Mouse (Mus musculus) spleen, adult 2 months (tissue): ENCODE results near the gene Samd4b. TPM values are rescaled to one million over a fixed set of nuclear protein-coding genes. Genes with fewer than 3 reads are reported as not detected.
A peak's percentile ranks its signal among the peaks of the same experiment; 100 is the strongest.

Experiments used
- DNase-seq, 2 experiments: peaks; one replicate each; pipeline versions ENCODE4 v3.0.0 to v3.0.0-alpha.2; 2012 to 2021; ENCODE audit warnings: low spot score in 2 of 2, low read depth in 1 of 2
- H3K27ac ChIP-seq: fragments of 200-500 bp; 2 replicates; pipeline ENCODE4 v1.5.1; 2012; ENCODE audit warnings: low read length, inconsistent platforms; ENCODE audit not compliant: insufficient read depth
- H3K27me3 ChIP-seq: fragments of 200-500 bp; 2 replicates; pipeline ENCODE4 v1.6.1; 2012; ENCODE audit warnings: mild to moderate bottlenecking, moderate library complexity, low read length, inconsistent platforms; ENCODE audit not compliant: control insufficient read depth, insufficient read depth
- H3K36me3 ChIP-seq: fragments of 200-500 bp; 2 replicates; pipeline ENCODE4 v1.6.1; 2012; ENCODE audit warnings: mild to moderate bottlenecking, low read length, inconsistent platforms; ENCODE audit not compliant: control insufficient read depth, insufficient read depth
- H3K4me1 ChIP-seq: fragments of 200-500 bp; 2 replicates; pipeline ENCODE4 v1.6.1; 2011; ENCODE audit warnings: inconsistent platforms; ENCODE audit not compliant: control insufficient read depth, insufficient read depth, insufficient read length
- H3K4me3 ChIP-seq: fragments of 200-500 bp; 2 replicates; pipeline ENCODE4 v1.5.1; 2011; ENCODE audit warnings: mild to moderate bottlenecking, inconsistent platforms; ENCODE audit not compliant: insufficient read depth, insufficient read length; ENCODE audit errors: extremely low read depth
- CTCF ChIP-seq: fragments of 200-500 bp; IDR thresholded peaks from 2 replicates; pipeline ENCODE4 v1.5.1; 2011; ENCODE audit warnings: mild to moderate bottlenecking, inconsistent platforms; ENCODE audit not compliant: insufficient read depth, insufficient read length, insufficient replicate concordance; ENCODE audit errors: extremely low read depth
- POLR2A ChIP-seq: fragments of 200-500 bp; IDR thresholded peaks from 2 replicates; pipeline ENCODE4 v1.6.1; 2011; ENCODE audit warnings: low read depth, low read length, inconsistent platforms
- WGBS: fragments of 180-500 bp; shearing (Covaris S2); methylation state at CpG from one replicate; pipeline ENCODE4 v1.1.7; 2018; 5-methylcytosine and 5-hydroxymethylcytosine counted together
- polyA plus RNA-seq: library from polyadenylated mRNA; depleted of rRNA; stranded (reverse); fragments of >200 nt; gene quantifications from 2 replicates; pipeline ENCODE4 v1.2.3, GENCODE M21; 2012

The Samd4b gene
- polyA plus RNA-seq, 1 experiment, result 48.2 TPM

- DNase-seq, result no peak
- 73% methylated on average over 5 of the region's 5 CpGs for WGBS
- Histone ChIP-seq H3K4me3 (no peak overlapping the region), H3K27ac (no peak overlapping the region), H3K4me1 (no peaks in the 10 kb centered on the region), H3K27me3 (no peaks in the 10 kb centered on the region), H3K36me3 (peaks cover 11% of the 10 kb centered on the region)
- no peak for TF ChIP-seq CTCF
Measured at GRCm38 (mm10) chr7:28557069-28557468, 40.9 kb downstream of the Samd4b start.

GRCm38 (mm10) chr7:28555939-28556535 lies 41.9 kb downstream of the Samd4b start:
- 68% methylated on average over 5 of the region's 5 CpGs for WGBS
- no peak for DNase-seq
- Histone ChIP-seq H3K4me3 (no peak overlapping the region), H3K36me3 (peaks cover 11% of the 10 kb centered on the region), H3K27ac (no peak overlapping the region), H3K4me1 (no peaks in the 10 kb centered on the region), H3K27me3 (no peaks in the 10 kb centered on the region)
- TF ChIP-seq CTCF (no peak), POLR2A (no peak)

GRCm38 (mm10) chr7:28553076-28553475 lies 44.9 kb downstream of the Samd4b start:
- H3K27ac ChIP-seq, result no peak overlapping the region
- no peak for TF ChIP-seq POLR2A
- no peak for TF ChIP-seq CTCF
- 90% methylated on average over 6 of the region's 6 CpGs for WGBS

GRCm38 (mm10) chr7:28547628-28548027 lies 50.3 kb downstream of the Samd4b start:
- Histone ChIP-seq H3K36me3 (no peaks in the 10 kb centered on the region), H3K27ac (no peak overlapping the region), H3K27me3 (peaks cover 13% of the 10 kb centered on the region), H3K4me3 (no peak overlapping the region), H3K4me1 (peaks cover 3% of the 10 kb centered on the region; the same call in 1 of the 2 replicates)
- no peak for DNase-seq
- no peak for TF ChIP-seq POLR2A
- TF ChIP-seq CTCF, result no peak
- 18% methylated on average over 7 of the region's 7 CpGs for WGBS

More at GRCm38 (mm10) chr7:28553076-28553475, 44.9 kb downstream of the Samd4b start:
- Histone ChIP-seq H3K4me3 (no peak overlapping the region), H3K4me1 (no peaks in the 10 kb centered on the region), H3K27me3 (no peaks in the 10 kb centered on the region), H3K36me3 (no peaks in the 10 kb centered on the region)
- DNase-seq, result no peak

GRCm38 (mm10) chr7:28547154-28547553 lies 50.8 kb downstream of the Samd4b start, which contains the start of gene Nccrp1:
Gene Nccrp1 (minus strand): TSS chr7:28547254.
- Histone ChIP-seq H3K4me3 (peak within 1 kb of the TSS; percentile 7; the same call in 1 of the 2 replicates), H3K27me3 (peaks cover 13% of the 10 kb centered on the region), H3K4me1 (peaks cover 3% of the 10 kb centered on the region; the same call in 1 of the 2 replicates), H3K27ac (no peak within 1 kb of the TSS), H3K36me3 (no peaks in the 10 kb centered on the region)
- DNase-seq, result no peak
- TF ChIP-seq POLR2A (no peak), CTCF (no peak)
- 14% methylated on average over 5 of the region's 5 CpGs for WGBS

GRCm38 (mm10) chr7:28546649-28547048 lies 51.3 kb downstream of the Samd4b start:
- peaks cover 13% of the 10 kb centered on the region for H3K27me3 ChIP-seq
- WGBS, result 2% methylated on average over 22 of the region's 22 CpGs
- DNase-seq, result no peak
- H3K27ac ChIP-seq, result no peak overlapping the region
- no peak for TF ChIP-seq POLR2A
- TF ChIP-seq CTCF, result no peak
- peak overlapping the region; percentile 7; the same call in 1 of the 2 replicates for H3K4me3 ChIP-seq
- no peaks in the 10 kb centered on the region for H3K36me3 ChIP-seq
- H3K4me1 ChIP-seq, result peaks cover 3% of the 10 kb centered on the region; the same call in 1 of the 2 replicates

- peaks cover 3% of the 10 kb centered on the region; the same call in 1 of the 2 replicates for H3K4me1 ChIP-seq
- H3K4me3 ChIP-seq, result no peak overlapping the region
- DNase-seq, result no peak
- H3K27ac ChIP-seq, result no peak overlapping the region
- 64% methylated on average over 7 of the region's 7 CpGs for WGBS
- no peaks in the 10 kb centered on the region for H3K36me3 ChIP-seq
- no peak for TF ChIP-seq CTCF
- TF ChIP-seq POLR2A, result no peak
- H3K27me3 ChIP-seq, result peaks cover 13% of the 10 kb centered on the region
Measured at GRCm38 (mm10) chr7:28545891-28546210, 52.1 kb downstream of the Samd4b start.
